Mouse (Mus musculus) megakaryocyte, adult 5-6 weeks (primary cell): Measurements from ENCODE around the gene Acoxl. TPM values are rescaled to one million over a fixed set of nuclear protein-coding genes. Genes with fewer than 3 reads are reported as not detected.

Experiments
- ATAC-seq: 2 replicates; pipeline ENCODE4 v1.8.0; 2016; ENCODE audit warnings: mild to moderate bottlenecking, inconsistent platforms; ENCODE audit not compliant: poor library complexity, severe bottlenecking
- total RNA-seq, 2 experiments: library from RNA; stranded (forward) in 1 of 2; stranded (reverse) in 1 of 2; fragments of 153-499, 151-499 nt in 1 of 2; fragments of 221-1000, 200-1000 nt in 1 of 2; gene quantifications; 2 replicates each; pipeline versions ENCODE4 v1.2.3 to v1.2.4; 2015 to 2017

Acoxl gene
- total RNA-seq, 2 experiments from 2014 or later, result 0.11 to 0.56 TPM

DNA sequence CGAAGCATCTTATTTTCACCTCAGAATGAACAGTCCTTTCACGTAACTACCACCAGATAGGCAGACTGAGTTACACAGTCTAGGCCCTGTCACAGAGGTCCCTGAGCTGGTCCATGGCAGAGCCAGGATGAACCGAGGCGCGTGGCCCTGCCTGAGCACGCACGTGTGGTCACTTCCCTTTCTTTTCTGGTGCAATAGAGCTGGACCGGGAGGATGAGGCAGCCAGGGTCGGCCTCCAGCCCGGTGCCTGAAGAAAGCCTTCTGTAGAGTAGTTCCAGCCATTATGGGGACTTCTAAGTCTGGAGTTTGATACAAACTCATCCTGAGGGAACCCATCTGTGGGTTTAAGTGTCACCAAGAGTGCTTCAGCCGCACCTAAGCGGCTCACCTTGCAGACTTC lies 329.3 kb downstream of the Acoxl start:
- peak; percentile 70 for ATAC-seq

DNA sequence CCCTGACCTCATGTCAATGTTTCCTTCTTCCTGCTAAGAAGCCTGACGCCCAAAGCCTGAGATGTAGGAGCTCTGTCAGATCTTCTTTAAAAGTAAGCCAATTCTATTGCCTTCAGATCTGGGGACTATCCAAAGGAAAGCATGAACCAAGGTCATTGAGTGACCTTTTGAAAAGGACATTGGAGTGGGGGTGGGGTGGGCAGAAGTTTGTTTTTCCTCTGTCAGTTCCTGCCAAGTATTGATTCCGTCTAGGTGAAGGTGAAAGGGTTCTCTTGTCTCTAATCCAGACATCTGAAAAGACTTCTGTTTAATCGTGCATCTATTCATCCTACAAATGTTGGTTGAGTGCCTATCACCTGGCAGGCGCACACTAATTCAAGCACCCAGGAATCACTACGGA lies 330.8 kb downstream of the Acoxl start:
- no peak for ATAC-seq

DNA sequence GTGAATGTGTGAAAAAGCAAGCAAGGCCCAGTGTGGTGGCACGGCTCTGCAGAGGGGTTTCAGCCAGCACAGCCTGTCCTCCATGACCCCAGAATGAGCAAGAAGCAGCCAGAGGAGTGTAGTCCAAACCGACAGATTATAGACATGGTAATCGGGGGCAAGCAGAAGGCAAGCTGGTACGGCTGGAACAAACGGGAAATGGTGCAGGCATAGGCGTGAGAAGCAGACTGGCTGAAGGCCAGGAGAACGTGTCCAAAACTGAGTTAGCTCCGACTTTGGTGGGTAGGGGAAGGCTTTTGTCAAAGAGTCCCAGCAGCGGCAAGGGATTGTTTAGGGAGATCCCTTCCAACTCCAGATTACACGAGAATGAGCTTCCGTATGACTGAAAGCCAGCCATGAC lies 331.3 kb downstream of the Acoxl start:
- ATAC-seq, result no peak

DNA sequence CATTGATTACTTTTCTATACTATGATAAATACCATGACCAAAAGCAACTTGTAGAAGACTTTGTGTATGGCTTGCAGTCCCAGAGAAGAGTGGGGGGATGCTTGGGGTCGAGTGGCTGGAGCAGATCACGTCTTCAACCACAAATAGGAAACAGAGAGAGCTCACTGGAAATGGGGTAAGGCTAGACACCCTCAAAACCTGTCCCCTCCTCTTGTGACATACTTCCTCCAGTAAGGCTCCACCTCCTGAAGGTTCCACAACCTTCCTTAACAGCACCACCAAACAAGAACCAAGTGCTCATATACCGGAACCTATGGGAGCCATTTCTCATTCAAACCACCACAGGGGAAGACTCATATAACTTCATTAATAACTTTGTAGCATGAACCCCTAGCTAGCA lies 331.9 kb downstream of the Acoxl start:
- ATAC-seq, result peak; percentile 76

DNA sequence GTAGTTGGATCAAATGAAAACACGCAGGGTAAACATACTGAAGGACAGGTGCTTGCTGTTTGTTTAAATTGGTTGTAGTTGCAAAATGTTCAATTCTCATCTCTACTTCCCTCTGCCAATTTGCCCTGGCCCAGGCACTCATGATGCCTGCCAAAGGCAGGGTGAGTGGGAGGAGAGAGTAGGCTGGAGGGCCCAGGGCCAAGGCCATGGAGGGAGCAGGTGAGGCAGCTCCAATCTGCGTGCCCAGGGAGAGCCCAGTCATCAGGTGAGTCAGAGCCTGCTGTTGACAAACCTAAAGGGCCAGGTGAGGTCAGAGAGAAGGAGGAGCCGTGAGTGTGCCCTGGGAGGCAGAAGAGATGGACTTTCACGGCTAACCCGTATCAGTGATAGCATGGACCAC lies 333.6 kb downstream of the Acoxl start:
- ATAC-seq, result no peak

Other genes starting within 250 kb of the Acoxl start
- 0.11 TPM in 1 of 2 replicates, not detected in the other for gene Mal, start 182.2 kb upstream of the Acoxl start, total RNA-seq (2015)
- gene Mal, start 182.2 kb upstream of the Acoxl start, total RNA-seq (2017), result not detected in 2 replicates
- gene Mall, start 108.9 kb upstream of the Acoxl start, total RNA-seq (2015), result not detected in 2 replicates
- gene Mall, start 108.9 kb upstream of the Acoxl start, total RNA-seq (2017), result not detected in 2 replicates
- 0.84 and 2.1 TPM in 2 replicates for gene Nphp1, start 50.0 kb upstream of the Acoxl start, total RNA-seq (2015)
- gene Nphp1, start 50.0 kb upstream of the Acoxl start, total RNA-seq (2017), result 0.24 and 1.7 TPM in 2 replicates
- gene Mtln, start 46.4 kb upstream of the Acoxl start, total RNA-seq (2015), result 8.0 and 9.0 TPM in 2 replicates
- gene Mtln, start 46.4 kb upstream of the Acoxl start, total RNA-seq (2017), result 11.8 and 28.5 TPM in 2 replicates
- gene Bub1, start 7.0 kb upstream of the Acoxl start, total RNA-seq (2015), result 52.6 and 56.4 TPM in 2 replicates
- gene Bub1, start 7.0 kb upstream of the Acoxl start, total RNA-seq (2017), result 52.9 and 55.4 TPM in 2 replicates